Mouse (Mus musculus) heart, embryonic 11.5 days (tissue): ENCODE results near the gene Irf1. TPM values are rescaled to one million over a fixed set of nuclear protein-coding genes. Genes with fewer than 3 reads are reported as not detected.

Experiments used
- ATAC-seq: fragments of 200-750 bp; cut with Nextera tagmentation; replicated peaks from 2 replicates; pipeline ENCODE4 v1.8.0; 2017; ENCODE audit warnings: moderate library complexity; ENCODE audit not compliant: insufficient number of reproducible peaks, low FRiP score, low TSS enrichment
- H3K27ac ChIP-seq: fragments of 300-500 bp; sonication (generic); 2 replicates; pipeline ENCODE4 v1.5.1; 2014; ENCODE audit warnings: mild to moderate bottlenecking, low read depth, low read length
- H3K27me3 ChIP-seq: fragments of 300-500 bp; sonication (generic); 2 replicates; pipeline ENCODE4 v1.6.1; 2014; ENCODE audit warnings: mild to moderate bottlenecking, low read length, mixed read lengths; ENCODE audit not compliant: control insufficient read depth, insufficient read depth
- H3K36me3 ChIP-seq: fragments of 300-500 bp; sonication (generic); 2 replicates; pipeline ENCODE4 v1.6.1; 2014; ENCODE audit warnings: mild to moderate bottlenecking, low read length, moderate library complexity, mixed read lengths; ENCODE audit not compliant: control insufficient read depth, insufficient read depth
- H3K4me1 ChIP-seq: fragments of 300-500 bp; sonication (generic); 2 replicates; pipeline ENCODE4 v1.6.1; 2014; ENCODE audit warnings: low read length; ENCODE audit not compliant: control insufficient read depth, insufficient read depth
- H3K4me2 ChIP-seq: fragments of 300-500 bp; sonication (generic); 2 replicates; pipeline ENCODE4 v1.6.1; 2014; ENCODE audit warnings: mild to moderate bottlenecking, moderate library complexity
- H3K4me3 ChIP-seq: fragments of 300-500 bp; sonication (generic); 2 replicates; pipeline ENCODE4 v1.5.1; 2014; ENCODE audit warnings: low read depth, low read length
- H3K9ac ChIP-seq: fragments of 300-500 bp; sonication (generic); 2 replicates; pipeline ENCODE4 v1.6.1; 2014; ENCODE audit warnings: mild to moderate bottlenecking, low read depth, low read length, moderate library complexity
- H3K9me3 ChIP-seq: fragments of 300-500 bp; sonication (generic); replicated peaks from 2 replicates; pipeline ENCODE4 v1.6.1; 2016; ENCODE audit warnings: low read length; ENCODE audit not compliant: control insufficient read depth
- WGBS: fragments of 180-500 bp; shearing (Covaris S2); extraction: QIAGEN DNeasy Blood & Tissue Kit; methylation state at CpG from one replicate; pipeline ENCODE4 v1.1.7; 2014; ENCODE audit not compliant: insufficient replicate concordance; 5-methylcytosine and 5-hydroxymethylcytosine counted together
- polyA plus RNA-seq: library from polyadenylated mRNA; unstranded; fragments of >200 nt; fragmentation: Nextera tagmentation; extraction: Ambion mirVana; gene quantifications from 2 replicates; pipeline ENCODE4 v1.2.1, GENCODE M21; 2014

The Irf1 gene
- polyA plus RNA-seq, 1 experiment from 2014 or later: 8.8 TPM

DNA sequence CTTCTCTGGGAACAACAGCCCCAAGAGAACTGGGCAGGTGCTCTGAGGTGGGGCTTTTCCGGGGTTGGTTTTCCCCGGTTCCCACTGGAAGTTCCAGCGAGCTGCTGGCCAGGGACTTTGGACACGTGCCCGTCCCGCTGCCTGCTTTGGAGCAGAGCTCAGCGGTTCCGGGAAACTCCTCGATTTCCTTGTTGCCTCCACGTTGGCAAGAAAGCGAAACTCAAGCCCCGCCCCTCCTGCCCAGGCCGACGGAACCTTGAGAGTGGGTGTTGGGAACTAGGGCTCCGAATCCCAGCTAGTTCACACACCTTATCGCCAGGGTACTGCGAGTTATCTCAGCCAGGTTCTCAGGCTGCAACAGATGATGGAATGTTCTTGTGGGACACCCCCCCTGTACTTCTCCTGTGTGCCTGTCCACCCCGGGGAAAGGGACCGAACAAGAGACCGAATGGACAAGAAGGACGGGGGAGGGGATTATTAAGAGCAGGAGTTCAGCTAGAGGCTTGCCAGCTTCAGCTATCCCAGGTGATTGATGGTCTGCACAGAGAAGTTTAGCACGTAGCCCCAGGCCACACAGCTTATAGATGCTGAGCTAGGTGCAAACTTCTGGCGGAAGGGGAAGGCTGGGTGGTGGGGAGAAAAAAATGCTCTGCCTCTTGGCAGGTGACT lies 6.9 kb upstream of the Irf1 start:
- ATAC-seq: peak; percentile 18; the same call in 1 of the 2 replicates
- 4% methylated on average over 23 of the region's 23 CpGs for WGBS
- Histone ChIP-seq H3K27me3 (no peaks in the 10 kb centered on the region), H3K9ac (peak overlapping the region; percentile 75), H3K9me3 (no peaks in the 10 kb centered on the region), H3K4me2 (peak overlapping the region; percentile 75), H3K36me3 (no peaks in the 10 kb centered on the region), H3K4me3 (peak overlapping the region; percentile 37), H3K27ac (peak overlapping the region; percentile 73), H3K4me1 (peaks cover 50% of the 10 kb centered on the region)

DNA sequence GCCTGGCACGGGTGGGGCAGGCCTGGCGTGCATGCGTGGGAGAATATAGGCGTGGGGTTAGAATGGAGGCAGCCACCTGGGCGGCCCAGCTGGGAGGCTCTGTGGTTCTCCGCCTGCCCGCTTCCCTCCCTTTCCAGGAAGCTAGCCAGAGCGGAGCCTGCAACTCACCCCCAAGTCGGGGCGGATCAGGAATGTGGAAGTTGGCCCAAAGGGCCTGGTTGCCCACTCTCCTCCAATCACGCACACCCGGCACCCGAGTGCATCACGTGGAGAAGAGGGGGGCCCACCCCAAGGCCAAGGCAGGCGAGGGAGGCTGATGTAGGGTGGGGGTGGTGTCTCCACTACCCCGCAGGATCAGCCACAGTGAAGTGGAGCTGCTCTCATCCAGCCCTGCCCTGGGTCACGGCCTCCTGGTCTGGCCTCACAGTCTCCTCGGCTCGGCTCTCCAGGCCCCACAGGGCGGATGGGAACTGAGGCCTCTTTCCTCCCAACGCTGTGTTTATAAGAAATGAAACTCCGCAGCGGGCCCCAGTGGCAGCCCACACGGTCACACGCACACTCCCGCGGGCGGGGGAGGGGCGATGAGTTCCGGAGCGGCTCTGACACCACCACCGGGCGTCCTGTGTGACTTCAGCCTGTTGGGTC lies 6.2 kb upstream of the Irf1 start:
- WGBS: 2% methylated on average over 30 of the region's 33 CpGs
- peak overlapping the region; percentile 73 for H3K27ac ChIP-seq
- no peaks in the 10 kb centered on the region for H3K36me3 ChIP-seq
- peak overlapping the region; percentile 75 for H3K4me2 ChIP-seq
- H3K4me1 ChIP-seq: peaks cover 49% of the 10 kb centered on the region
- H3K9ac ChIP-seq: peak overlapping the region; percentile 75
- H3K4me3 ChIP-seq: peak overlapping the region; percentile 37
- H3K9me3 ChIP-seq: no peaks in the 10 kb centered on the region
- ATAC-seq: peak; percentile 73
- H3K27me3 ChIP-seq: no peaks in the 10 kb centered on the region

DNA sequence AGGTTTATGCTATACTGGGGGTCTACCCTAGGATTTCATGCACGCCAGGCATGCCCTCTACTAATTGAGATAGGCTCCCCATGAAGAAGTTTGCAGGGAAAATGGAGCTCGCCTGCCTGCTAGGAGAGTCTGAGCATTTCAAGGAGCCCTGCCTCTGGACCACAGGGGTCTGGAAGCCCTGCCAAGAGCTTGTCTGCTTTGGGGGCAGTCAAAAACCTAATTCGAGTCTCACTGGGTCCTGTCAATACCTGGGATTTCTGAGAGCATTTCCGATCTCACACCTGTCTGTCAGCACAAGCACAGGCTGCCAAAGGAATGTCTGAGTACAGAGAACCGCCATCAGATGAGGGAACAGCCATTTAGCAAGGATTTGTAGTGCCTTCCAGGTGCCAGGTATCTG lies 5.2 kb upstream of the Irf1 start:
- Histone ChIP-seq H3K9ac (no peak overlapping the region), H3K36me3 (no peaks in the 10 kb centered on the region), H3K9me3 (no peaks in the 10 kb centered on the region), H3K27ac (no peak overlapping the region), H3K4me2 (no peak overlapping the region; the same call in 1 of the 2 replicates), H3K4me1 (peaks cover 40% of the 10 kb centered on the region), H3K4me3 (no peak overlapping the region), H3K27me3 (no peaks in the 10 kb centered on the region)
- 36% methylated on average over 5 of the region's 5 CpGs for WGBS
- no peak for ATAC-seq

DNA sequence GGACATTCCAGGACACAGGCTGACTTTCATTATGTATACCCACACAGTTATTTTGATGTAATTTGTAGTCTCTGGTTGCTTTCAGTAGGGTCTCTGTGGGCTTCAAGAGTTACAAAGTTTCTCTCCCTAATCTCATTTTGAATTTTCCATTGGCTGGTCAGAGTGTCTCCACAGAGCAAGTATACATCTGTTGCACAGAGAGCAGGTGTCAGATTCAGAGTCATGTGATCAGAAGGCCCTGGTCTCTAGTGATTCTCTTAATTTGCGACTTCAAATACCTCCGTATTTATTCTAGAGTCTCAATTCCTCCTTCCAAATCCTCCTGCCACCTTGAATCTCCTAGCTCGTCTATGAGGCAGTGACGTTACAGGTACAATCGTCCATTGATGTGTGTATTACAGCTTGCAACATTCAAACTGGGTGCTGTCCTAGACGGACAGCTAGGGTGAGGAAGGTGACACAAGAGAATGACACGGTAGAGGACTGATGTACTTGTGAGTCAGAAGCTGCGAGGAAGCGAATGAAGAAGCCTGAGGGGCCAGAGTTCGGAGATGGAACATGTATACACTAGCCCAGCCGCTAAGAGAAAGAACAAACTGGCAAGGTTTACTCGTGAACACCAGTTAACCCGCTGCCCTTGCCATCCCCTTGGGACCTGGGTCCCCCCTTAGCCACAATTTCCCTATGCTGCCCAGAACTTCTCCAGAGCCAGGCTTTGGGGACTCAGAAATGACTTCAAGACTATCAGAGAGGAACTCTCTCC lies 1.2 kb upstream of the Irf1 start:
- Histone ChIP-seq H3K27ac (no peak overlapping the region), H3K4me2 (no peak overlapping the region), H3K4me1 (peaks cover 11% of the 10 kb centered on the region), H3K9me3 (no peaks in the 10 kb centered on the region), H3K4me3 (no peak overlapping the region), H3K36me3 (no peaks in the 10 kb centered on the region), H3K27me3 (no peaks in the 10 kb centered on the region), H3K9ac (no peak overlapping the region)
- ATAC-seq: no peak
- 75% methylated on average over 13 of the region's 13 CpGs for WGBS

DNA sequence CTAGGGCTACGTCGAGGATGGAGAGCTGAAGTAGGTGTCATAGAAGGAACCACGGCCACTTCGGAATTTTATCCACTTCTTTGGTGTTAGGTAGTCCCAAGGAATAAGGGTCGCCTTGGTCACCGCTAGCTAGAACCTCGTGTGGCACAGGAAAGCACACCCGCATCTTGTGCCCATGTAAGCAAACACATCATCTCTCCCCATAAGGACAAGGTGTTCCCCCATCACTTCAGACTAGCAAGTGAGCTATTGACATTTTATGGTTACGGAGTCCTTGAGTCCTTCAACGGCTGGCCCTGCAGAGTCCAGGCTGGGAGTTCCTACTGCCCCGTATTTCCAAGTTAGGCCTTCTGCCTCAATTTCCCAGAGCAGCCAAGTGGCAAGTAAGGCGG lies 633 bp upstream of the Irf1 start:
- Histone ChIP-seq H3K9ac (peak overlapping the region; percentile 79; the same call in 1 of the 2 replicates), H3K4me3 (peak overlapping the region; percentile 78), H3K4me1 (peaks cover 6% of the 10 kb centered on the region), H3K27me3 (no peaks in the 10 kb centered on the region), H3K36me3 (no peaks in the 10 kb centered on the region), H3K27ac (no peak overlapping the region), H3K4me2 (peak overlapping the region; percentile 68), H3K9me3 (no peaks in the 10 kb centered on the region)
- no peak for ATAC-seq
- WGBS: 48% methylated on average over 12 of the region's 12 CpGs

DNA sequence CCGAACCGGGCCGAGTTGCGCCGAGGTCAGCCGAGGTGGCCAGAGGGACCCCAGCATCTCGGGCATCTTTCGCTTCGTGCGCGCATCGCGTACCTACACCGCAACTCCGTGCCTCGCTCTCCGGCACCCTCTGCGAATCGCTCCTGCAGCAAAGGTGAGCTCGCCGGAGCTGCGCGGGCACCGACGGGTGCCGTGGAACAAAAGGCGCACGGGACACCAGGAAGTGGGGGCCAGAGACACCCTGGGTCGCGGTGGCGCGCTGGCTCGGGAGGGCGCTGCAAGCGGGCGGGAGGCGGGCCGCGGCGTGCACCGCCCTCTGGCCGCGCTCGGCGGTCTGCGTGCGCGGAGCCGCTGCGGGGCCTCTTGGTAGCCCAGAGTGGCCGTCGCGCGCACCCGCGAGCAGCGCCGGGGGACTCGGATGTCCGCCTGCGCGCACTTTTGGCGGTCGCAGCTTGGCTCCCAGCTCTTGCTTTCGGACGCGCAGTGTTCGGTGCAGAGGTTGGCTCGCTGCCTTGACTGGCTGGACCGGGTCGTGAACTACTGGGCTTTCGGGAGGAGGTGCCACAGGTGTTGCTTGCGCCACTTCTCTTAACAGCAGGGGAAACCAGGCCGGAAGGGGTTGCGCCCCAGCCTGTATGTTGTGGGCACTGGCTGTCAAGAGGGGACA lies 444 bp downstream of the Irf1 start:
- H3K4me1 ChIP-seq: no peaks in the 10 kb centered on the region; the same call in 1 of the 2 replicates
- H3K27ac ChIP-seq: peak overlapping the region; percentile 37; the same call in 1 of the 2 replicates
- 0 out of 2 replicates have a peak, but pooled peaks cover 5% of the 10 kb centered on the region for H3K36me3 ChIP-seq
- H3K9ac ChIP-seq: peak overlapping the region; percentile 79
- no peaks in the 10 kb centered on the region for H3K9me3 ChIP-seq
- WGBS: under 1% methylated on average over 75 of the region's 75 CpGs
- peak overlapping the region; percentile 68 for H3K4me2 ChIP-seq
- H3K27me3 ChIP-seq: no peaks in the 10 kb centered on the region
- ATAC-seq: peak; percentile 75
- peak overlapping the region; percentile 78 for H3K4me3 ChIP-seq

DNA sequence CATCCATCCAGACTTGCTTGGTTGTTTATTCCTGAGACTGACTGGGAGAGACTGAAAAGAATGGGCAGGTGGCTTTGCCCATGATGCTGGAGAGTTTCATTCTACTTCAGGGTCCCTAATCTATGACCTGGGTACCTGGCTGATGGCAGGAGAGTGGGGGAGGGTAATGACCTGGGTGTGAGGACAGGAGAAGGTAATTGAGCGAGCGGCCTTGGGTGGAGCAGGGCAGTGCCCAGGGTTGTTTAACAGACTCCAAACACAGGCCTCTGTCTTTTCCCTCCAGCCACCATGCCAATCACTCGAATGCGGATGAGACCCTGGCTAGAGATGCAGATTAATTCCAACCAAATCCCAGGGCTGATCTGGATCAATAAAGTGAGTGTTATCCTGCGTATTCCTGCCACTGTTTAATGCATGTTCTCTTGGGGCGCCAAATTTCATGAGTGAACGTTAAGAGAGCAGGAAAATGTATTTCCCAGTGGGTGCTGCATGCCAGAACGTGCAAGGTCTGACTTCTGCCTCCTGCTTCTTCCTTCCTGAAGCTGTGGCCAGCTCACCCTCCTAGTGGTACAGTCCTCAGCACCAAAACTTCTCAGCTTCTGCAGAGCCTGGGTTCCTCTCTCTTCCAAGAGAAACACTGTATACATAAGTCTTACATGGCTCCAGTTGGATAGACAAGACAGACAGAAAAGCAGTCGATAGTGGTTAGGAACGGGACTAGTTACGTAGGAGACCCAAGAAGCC lies 1.4 kb downstream of the Irf1 start:
- ATAC-seq: no peak
- H3K9ac ChIP-seq: no peak overlapping the region
- H3K4me1 ChIP-seq: no peaks in the 10 kb centered on the region; the same call in 1 of the 2 replicates

More for the DNA sequence above, 1.4 kb downstream of the Irf1 start:
- H3K4me3 ChIP-seq: peak overlapping the region; percentile 78; the same call in 1 of the 2 replicates
- H3K27ac ChIP-seq: no peak overlapping the region
- no peaks in the 10 kb centered on the region for H3K27me3 ChIP-seq
- 82% methylated on average over 11 of the region's 11 CpGs for WGBS
- peak overlapping the region; percentile 68 for H3K4me2 ChIP-seq
- peaks cover 8% of the 10 kb centered on the region; the same call in 1 of the 2 replicates for H3K36me3 ChIP-seq
- no peaks in the 10 kb centered on the region for H3K9me3 ChIP-seq
